Mouse (Mus musculus) testis, adult 2 months (tissue): Measurements from ENCODE around the gene Gm3269. TPM values are rescaled to one million over a fixed set of nuclear protein-coding genes. Genes with fewer than 3 reads are reported as not detected.
"Not testable (repeated sequence)": the region's sequence is repeated elsewhere in the genome, so short reads cannot be mapped to it uniquely, and the experiment has no call there.

Experiments used
- H3K27ac ChIP-seq: fragments of 200-500 bp; 2 replicates; pipeline ENCODE4 v1.5.1; 2012; ENCODE audit warnings: low read depth, low read length; ENCODE audit not compliant: control insufficient read depth, insufficient read depth
- H3K27me3 ChIP-seq: fragments of 200-500 bp; 2 replicates; pipeline ENCODE4 v1.6.1; 2012; ENCODE audit warnings: mild to moderate bottlenecking, low read length, moderate library complexity; ENCODE audit not compliant: control insufficient read depth, insufficient read depth
- H3K36me3 ChIP-seq: fragments of 200-500 bp; 2 replicates; pipeline ENCODE4 v1.6.1; 2012; ENCODE audit warnings: mild to moderate bottlenecking, low read length; ENCODE audit not compliant: control insufficient read depth, insufficient read depth
- H3K4me1 ChIP-seq: fragments of 200-500 bp; 2 replicates; pipeline ENCODE4 v1.6.1; 2012; ENCODE audit warnings: low read length; ENCODE audit not compliant: control insufficient read depth, insufficient read depth
- H3K4me3 ChIP-seq: fragments of 200-500 bp; 2 replicates; pipeline ENCODE4 v1.5.1; 2012; ENCODE audit warnings: low read depth, mild to moderate bottlenecking, low read length, moderate library complexity, mixed read lengths; ENCODE audit not compliant: control insufficient read depth
- polyA plus RNA-seq: library from polyadenylated mRNA; depleted of rRNA; stranded (reverse); fragments of >200 nt; gene quantifications from 2 replicates; pipeline ENCODE4 v1.2.3, GENCODE M21; 2012; rRNA removed

Gene Gm3269
- polyA plus RNA-seq: 0.41 and 0.57 TPM in 2 replicates

- H3K4me3 ChIP-seq, H3K36me3 ChIP-seq, H3K4me1 ChIP-seq, H3K27ac ChIP-seq, H3K27me3 ChIP-seq: not testable (repeated sequence)
Observed at GRCm38 (mm10) chr14:4837806-4838205, at the start of gene Gm3269. TSS of gene Gm3269 (plus strand) at chr14:4838106.

- not testable (repeated sequence) for H3K4me3 ChIP-seq, H3K4me1 ChIP-seq, H3K27ac ChIP-seq, H3K36me3 ChIP-seq, H3K27me3 ChIP-seq
Observed at GRCm38 (mm10) chr14:4806421-4806820, 31.5 kb upstream of the Gm3269 start.

- not testable (repeated sequence) for H3K27ac ChIP-seq, H3K4me3 ChIP-seq, H3K27me3 ChIP-seq, H3K36me3 ChIP-seq, H3K4me1 ChIP-seq
Observed at GRCm38 (mm10) chr14:4821950-4822349, 16.0 kb upstream of the Gm3269 start.

GRCm38 (mm10) chr14:4855299-4855980, 17.5 kb downstream of the Gm3269 start, which contains the start of gene Gm3264:
TSS of gene Gm3264 (plus strand) at chr14:4855576.
- not testable (repeated sequence) for H3K27ac ChIP-seq, H3K4me1 ChIP-seq, H3K36me3 ChIP-seq, H3K27me3 ChIP-seq
- peak within 1 kb of the TSS; percentile 27; the same call in 1 of the 2 replicates for H3K4me3 ChIP-seq

- H3K4me3 ChIP-seq, H3K36me3 ChIP-seq, H3K27ac ChIP-seq, H3K27me3 ChIP-seq, H3K4me1 ChIP-seq: not testable (repeated sequence)
Observed at GRCm38 (mm10) chr14:4892116-4892515, 54.2 kb downstream of the Gm3269 start, which contains the start of gene Gm3278. TSS of gene Gm3278 (plus strand) at chr14:4892416.

Other genes with a start within 250 kb of the Gm3269 start
- 17.3 and 23.1 TPM in 2 replicates for gene Gm8159, start 205.8 kb upstream of the Gm3269 start, polyA plus RNA-seq
- gene Gm3239, start 173.9 kb upstream of the Gm3269 start, polyA plus RNA-seq: 0.88 and 2.3 TPM in 2 replicates
- gene Gm7876, start 128.9 kb upstream of the Gm3269 start, polyA plus RNA-seq: 2.9 and 8.8 TPM in 2 replicates
- gene Gm3252, start 111.3 kb upstream of the Gm3269 start, polyA plus RNA-seq: 0.89 and 1.2 TPM in 2 replicates
- 2.0 and 2.9 TPM in 2 replicates for gene Gm9602, start 61.8 kb upstream of the Gm3269 start, polyA plus RNA-seq
- gene Gm3264, start 17.5 kb downstream of the Gm3269 start, polyA plus RNA-seq: 0.27 and 1.5 TPM in 2 replicates
- 0.86 and 0.96 TPM in 2 replicates for gene Gm3278, start 54.3 kb downstream of the Gm3269 start, polyA plus RNA-seq
- 13.7 and 18.9 TPM in 2 replicates for gene Gm8297, start 145.8 kb downstream of the Gm3269 start, polyA plus RNA-seq
- gene Gm3298, start 177.8 kb downstream of the Gm3269 start, polyA plus RNA-seq: 0.23 TPM in 1 of 2 replicates, not detected in the other
- 0.60 and 0.65 TPM in 2 replicates for gene 4930555G01Rik, start 212.5 kb downstream of the Gm3269 start, polyA plus RNA-seq
- 0.42 and 0.62 TPM in 2 replicates for gene Gm8281, start 232.9 kb downstream of the Gm3269 start, polyA plus RNA-seq